Mouse (Mus musculus) liver, postnatal 0 days (tissue): Measurements from ENCODE around the gene Pcsk6.

Experiments
- CTCF ChIP-seq: sonication (generic); IDR thresholded peaks from 2 replicates; pipeline ENCODE4 v1.5.1; 2016; ENCODE audit warnings: antibody characterized with exemption, low read depth
- EP300 ChIP-seq: IDR thresholded peaks from 2 replicates; pipeline ENCODE4 v1.6.1; 2016; ENCODE audit warnings: antibody characterized with exemption, low read depth, mild to moderate bottlenecking

GRCm38 (mm10) chr7:65955304-65956220 lies 94.0 kb downstream of the Pcsk6 start:
- TF ChIP-seq CTCF = no peak
- TF ChIP-seq EP300 = no peak
